12 mouse cellular contexts compared by ENCODE assay signal in the genomic region with DNA sequence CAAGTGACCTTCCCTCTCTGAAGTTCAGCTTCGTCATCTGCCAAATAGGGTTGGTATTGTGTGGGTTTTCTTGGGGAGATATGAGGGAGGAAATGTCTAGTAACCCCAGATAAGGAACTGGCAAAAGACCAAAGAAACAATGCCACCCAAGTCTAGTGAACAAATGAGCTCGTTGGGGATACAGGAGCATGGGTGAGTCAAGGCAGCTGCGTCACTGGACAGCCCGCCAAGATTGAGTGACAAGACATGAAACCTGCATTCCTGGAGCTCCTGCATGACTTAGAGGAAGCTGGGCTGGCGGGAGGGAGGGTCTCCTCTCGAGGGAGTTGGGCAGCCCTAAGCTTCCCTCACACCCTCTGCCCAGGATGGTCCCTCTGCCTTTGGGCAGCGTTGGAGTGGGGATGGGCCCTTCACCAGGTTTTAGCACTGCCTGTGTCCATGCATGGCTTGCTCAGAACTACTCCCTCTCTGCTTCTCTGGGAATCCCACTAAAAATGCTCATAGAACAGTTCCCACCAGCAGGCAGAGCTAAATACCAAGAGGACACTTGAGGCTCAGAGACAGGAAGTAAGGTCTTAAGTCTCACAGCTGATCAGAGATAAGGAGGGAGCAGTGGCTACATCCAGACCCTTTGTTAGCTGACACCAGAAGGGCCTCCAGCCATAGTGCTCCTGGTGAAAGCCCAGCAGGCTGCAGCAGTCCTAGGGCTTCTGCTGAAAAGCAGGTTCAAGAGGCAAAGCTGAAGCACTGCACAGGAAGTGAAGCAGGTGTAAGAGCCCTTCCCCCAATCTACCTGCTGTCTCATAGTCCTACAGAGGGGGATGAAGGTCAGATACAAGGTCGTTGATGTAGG. TPM values are rescaled to one million over a fixed set of nuclear protein-coding genes. Genes with fewer than 3 reads are reported as not detected.
DNase-seq lines count a peak whose midpoint lies in the region; ATAC-seq and TF ChIP-seq lines count a peak whose summit lies in the region.
"Had no signal": no experiment of that assay in that cellular context is flagged by ENCODE, and none has a peak within 500 bp of the region (broad histone marks: within the 10 kb centered on the region; RNA-seq: fewer than 3 reads in every experiment).

No protein-coding gene starts in this region.

- H3K9me3 ChIP-seq in heart, embryonic 10.5 days: no peaks in the 10 kb centered on the region
- H3K9me3 ChIP-seq in liver, embryonic 13.5 days (replicated peaks): no peaks in the 10 kb centered on the region
- H3K9me3 ChIP-seq: forebrain, embryonic 10.5 days; midbrain, embryonic 12.5 days had no signal

- H3K4me3 ChIP-seq in heart, embryonic 10.5 days: no peak overlapping the region
- H3K4me3 ChIP-seq in liver, embryonic 13.5 days (replicated peaks): no peak overlapping the region
- no peak overlapping the region for H3K4me3 ChIP-seq in myocyte
- H3K4me3 ChIP-seq: forebrain, embryonic 10.5 days; midbrain, embryonic 12.5 days had no signal

- no peak overlapping the region for H3ac ChIP-seq in myocyte (ENCODE audit: control insufficient read depth, insufficient read length)

- H3K4me2 ChIP-seq in liver, embryonic 13.5 days: no peak overlapping the region
- H3K4me2 ChIP-seq in myocyte (ENCODE audit: low read depth): peak overlapping the region; percentile 50
- H3K4me2 ChIP-seq: midbrain, embryonic 12.5 days had no signal

- no peaks in the 10 kb centered on the region for H3K79me2 ChIP-seq in myocyte (ENCODE audit: control insufficient read depth, insufficient read depth)

- intact Hi-C loops in heart, postnatal 36 days (cut with DNase I): no loop called here
- intact Hi-C loops in gastrocnemius, postnatal 36 days (cut with DNase I): no loop called here

- H3K27me3 ChIP-seq in heart, embryonic 10.5 days (ENCODE audit: insufficient read depth, poor library complexity, severe bottlenecking): no peaks in the 10 kb centered on the region
- H3K27me3 ChIP-seq in liver, embryonic 13.5 days: peaks cover 6% of the 10 kb centered on the region; the same call in 1 of the 2 replicates
- H3K27me3 ChIP-seq in myocyte (ENCODE audit: control insufficient read depth, insufficient read depth, insufficient read length): no peaks in the 10 kb centered on the region
- H3K27me3 ChIP-seq: midbrain, embryonic 12.5 days had no signal

- ATAC-seq in CD4-positive, CD25-positive, alpha-beta regulatory T cell, adult 4 months: peak; percentile 78
- peak; percentile 43 for ATAC-seq in liver, embryonic 13.5 days (ENCODE audit: low read depth)

- H3K4me1 ChIP-seq in heart, embryonic 10.5 days: peaks cover 14% of the 10 kb centered on the region
- H3K4me1 ChIP-seq in liver, embryonic 13.5 days (replicated peaks): peaks cover 16% of the 10 kb centered on the region
- H3K4me1 ChIP-seq: midbrain, embryonic 12.5 days had no signal

- H3K36me3 ChIP-seq in heart, embryonic 10.5 days: no peaks in the 10 kb centered on the region
- no peaks in the 10 kb centered on the region for H3K36me3 ChIP-seq in liver, embryonic 13.5 days
- no peaks in the 10 kb centered on the region for H3K36me3 ChIP-seq in myocyte (ENCODE audit: control insufficient read depth, insufficient read depth)
- H3K36me3 ChIP-seq: forebrain, embryonic 10.5 days; midbrain, embryonic 12.5 days had no signal

- H3K27ac ChIP-seq in heart, embryonic 10.5 days: peak overlapping the region; percentile 59
- no peak overlapping the region for H3K27ac ChIP-seq in liver, embryonic 13.5 days
- H3K27ac ChIP-seq: forebrain, embryonic 10.5 days; midbrain, embryonic 12.5 days had no signal

- TF ChIP-seq POLR2A in myocyte (IDR thresholded peaks at IDR 0.05; ENCODE audit: insufficient read length, low read depth): no peak

- H3K9ac ChIP-seq in liver, embryonic 13.5 days: 0 out of 2 replicates have a peak overlapping the region, but pooled peaks have one; percentile 4
- H3K9ac ChIP-seq: midbrain, embryonic 12.5 days had no signal

- WGBS in heart, embryonic 10.5 days: 24% methylated on average over 8 of the region's 8 CpGs
- 12% methylated on average over 8 of the region's 8 CpGs for WGBS in liver, embryonic 13.5 days (ENCODE audit: insufficient replicate concordance)

- no peak for DNase-seq in heart, embryonic 10.5 days (ENCODE audit: low spot score)
- DNase-seq in heart, postnatal 36 days: no peak
- no peak for DNase-seq in liver, embryonic 13.5 days
- no peak for DNase-seq in gastrocnemius, postnatal 36 days
- no peak for DNase-seq in Muller cell, postnatal 12 days (ENCODE audit: inconsistent ontology term)
- DNase-seq in layer of hippocampus, adult 9-10 months (ENCODE audit: low spot score): no peak
- DNase-seq: cerebellum, adult 2 months had no signal

TF ChIP-seq in myocyte, 11 proteins besides CTCF, POLR2A, EP300 and RAD21:
- TF ChIP-seq REST (IDR thresholded peaks at IDR 0.05; ENCODE audit: insufficient read depth, insufficient read length) (no peak), USF1 (IDR thresholded peaks at IDR 0.05; ENCODE audit: low read depth) (no peak), TCF3 (IDR thresholded peaks at IDR 0.05; ENCODE audit: insufficient read length, low read depth) (no peak), MYOD1 (IDR thresholded peaks at IDR 0.05; ENCODE audit: control insufficient read depth in 1 of 3, insufficient read length in 2 of 3, low read depth in 2 of 3) (peak in 2 of 3 experiments; percentile 29 to 31)

RNA-seq across cellular contexts. Expression of gene Fkbp1a, which starts 11.7 kb away (rescaled TPM):
- 933 and 973 TPM in 2 replicates for polyA plus RNA-seq in heart, embryonic 10.5 days (2016; fragmentation: Nextera tagmentation; extraction: Ambion mirVana)
- 100 to 1,000 TPM; 213 to 229 TPM for total RNA-seq in heart, postnatal 36 days (2021)
- 100 to 1,000 TPM; 213 to 231 TPM for polyA plus RNA-seq in CD4-positive, CD25-positive, alpha-beta regulatory T cell, adult 4 months (2017; shearing (Covaris generic))
- 178 and 198 TPM in 2 replicates for polyA plus RNA-seq in liver, embryonic 13.5 days (2015; fragmentation: Nextera tagmentation; extraction: Ambion mirVana)
- polyA plus RNA-seq in myocyte (2012; fragmentation: generic; extraction: Trizol): 389 TPM
- 100 to 1,000 TPM; 150 to 166 TPM for total RNA-seq in gastrocnemius, postnatal 36 days (2021)

RNA-seq across cellular contexts. Expression of gene Nsfl1c, which starts 36.6 kb away (rescaled TPM):
- 195 and 247 TPM in 2 replicates for polyA plus RNA-seq in heart, embryonic 10.5 days (2016; fragmentation: Nextera tagmentation; extraction: Ambion mirVana)
- total RNA-seq in heart, postnatal 36 days (2021): 10 to 100 TPM; 79.2 to 83.6 TPM
- 100 to 1,000 TPM; 137 to 165 TPM for polyA plus RNA-seq in CD4-positive, CD25-positive, alpha-beta regulatory T cell, adult 4 months (2017; shearing (Covaris generic))
- polyA plus RNA-seq in liver, embryonic 13.5 days (2015; fragmentation: Nextera tagmentation; extraction: Ambion mirVana): 99.8 and 107 TPM in 2 replicates
- polyA plus RNA-seq in myocyte (2012; fragmentation: generic; extraction: Trizol): 127 TPM
- total RNA-seq in gastrocnemius, postnatal 36 days (2021): 10 to 100 TPM; 76.2 to 77.8 TPM

RNA-seq across cellular contexts. Expression of gene Sdcbp2, which starts 41.8 kb away (rescaled TPM):
- 1.00 and 1.1 TPM in 2 replicates for polyA plus RNA-seq in heart, embryonic 10.5 days (2016; fragmentation: Nextera tagmentation; extraction: Ambion mirVana)
- 1 to 10 TPM; 2.0 TPM for total RNA-seq in heart, postnatal 36 days (2021)
- 100 to 1,000 TPM in 1 of 2 experiments, 10 to 100 TPM in 1; 99.8 to 108 TPM for polyA plus RNA-seq in CD4-positive, CD25-positive, alpha-beta regulatory T cell, adult 4 months (2017; shearing (Covaris generic))
- 0.25 and 0.33 TPM in 2 replicates for polyA plus RNA-seq in liver, embryonic 13.5 days (2015; fragmentation: Nextera tagmentation; extraction: Ambion mirVana)
- polyA plus RNA-seq in myocyte (2012; fragmentation: generic; extraction: Trizol): 0.41 TPM
- total RNA-seq in gastrocnemius, postnatal 36 days (2021): under 1 TPM; 0.48 to 0.54 TPM

RNA-seq across cellular contexts. Expression of gene 4921509C19Rik, which starts 54.7 kb away (rescaled TPM):
- polyA plus RNA-seq in heart, embryonic 10.5 days (2016; fragmentation: Nextera tagmentation; extraction: Ambion mirVana): not detected in 2 replicates
- total RNA-seq in heart, postnatal 36 days (2021): not detected
- polyA plus RNA-seq in CD4-positive, CD25-positive, alpha-beta regulatory T cell, adult 4 months (2017; shearing (Covaris generic)): not detected
- not detected in 2 replicates for polyA plus RNA-seq in liver, embryonic 13.5 days (2015; fragmentation: Nextera tagmentation; extraction: Ambion mirVana)
- polyA plus RNA-seq in myocyte (2012; fragmentation: generic; extraction: Trizol): not detected
- total RNA-seq in gastrocnemius, postnatal 36 days (2021): not detected
- polyA plus RNA-seq: cerebellum, adult 2 months; forebrain, embryonic 10.5 days; large intestine, adult 2 months; midbrain, embryonic 12.5 days had no signal

Comparison
In these comparisons a context has a peak if more than half of its experiments do, and no peak if none do; other contexts are left out.
1. RNA of gene Sdcbp2, which starts 41.8 kb away (polyA plus RNA-seq): 99.8 to 108 TPM in CD4-positive, CD25-positive, alpha-beta regulatory T cell, adult 4 months; 1.00 to 1.1 TPM in heart, embryonic 10.5 days, 0.41 TPM in myocyte (single experiment) and 0.25 to 0.33 TPM in liver, embryonic 13.5 days; every median in the first group is over 10 times any median in the second.